Mouse (Mus musculus): ENCODE measurements around the gene Sobp. TPM values are rescaled to one million over a fixed set of nuclear protein-coding genes. Genes with fewer than 3 reads are reported as not detected.
A peak's percentile ranks its signal among the peaks of the same experiment; 100 is the strongest.

Gene Sobp
- total RNA-seq, 1 experiment from 2014 or later, result 4.4 TPM

GRCm38 (mm10) chr10:43158917-43159316 is 15.4 kb downstream of the Sobp start:
- DNase-seq, result no peak

GRCm38 (mm10) chr10:43155046-43155560 is 19.2 kb downstream of the Sobp start:
- peak; percentile 85 for DNase-seq

GRCm38 (mm10) chr10:43152643-43153042 is 21.7 kb downstream of the Sobp start:
- DNase-seq, result no peak

GRCm38 (mm10) chr10:43148456-43148855 is 25.9 kb downstream of the Sobp start:
- no peak for DNase-seq

GRCm38 (mm10) chr10:43143173-43143572 is 31.2 kb downstream of the Sobp start:
- no peak for DNase-seq

GRCm38 (mm10) chr10:43134027-43134426 is 40.3 kb downstream of the Sobp start:
- DNase-seq, result no peak

- DNase-seq, result no peak
Observed at GRCm38 (mm10) chr10:43128750-43129149, 45.6 kb downstream of the Sobp start.

GRCm38 (mm10) chr10:43124561-43124960 is 49.8 kb downstream of the Sobp start:
- DNase-seq, result no peak

GRCm38 (mm10) chr10:43124156-43124555 is 50.2 kb downstream of the Sobp start:
- DNase-seq, result no peak

GRCm38 (mm10) chr10:43123422-43123821 is 50.9 kb downstream of the Sobp start:
- DNase-seq, result no peak

- no peak for DNase-seq
Observed at GRCm38 (mm10) chr10:43120688-43121450, 53.5 kb downstream of the Sobp start.

GRCm38 (mm10) chr10:43116083-43116927 is 58.0 kb downstream of the Sobp start:
- DNase-seq, result no peak

- no peak for DNase-seq
Observed at GRCm38 (mm10) chr10:43112296-43112695, 62.0 kb downstream of the Sobp start.

- DNase-seq, result no peak
Observed at GRCm38 (mm10) chr10:43106616-43107015, 67.7 kb downstream of the Sobp start.

GRCm38 (mm10) chr10:43106196-43106595 is 68.1 kb downstream of the Sobp start:
- DNase-seq, result no peak

- no peak for DNase-seq
Observed at GRCm38 (mm10) chr10:43100513-43100912, 73.8 kb downstream of the Sobp start.

GRCm38 (mm10) chr10:43099229-43099628 is 75.1 kb downstream of the Sobp start:
- no peak for DNase-seq

- DNase-seq, result no peak
Observed at GRCm38 (mm10) chr10:43097755-43098154, 76.6 kb downstream of the Sobp start.

- no peak for DNase-seq
Observed at GRCm38 (mm10) chr10:43096614-43097013, 77.7 kb downstream of the Sobp start.

GRCm38 (mm10) chr10:43094537-43094936 is 79.8 kb downstream of the Sobp start:
- no peak for DNase-seq

- no peak for DNase-seq
Observed at GRCm38 (mm10) chr10:43093440-43093839, 80.9 kb downstream of the Sobp start.

- DNase-seq, result no peak
Observed at GRCm38 (mm10) chr10:43090040-43090439, 84.3 kb downstream of the Sobp start.

- DNase-seq, result no peak
Observed at GRCm38 (mm10) chr10:43087421-43087820, 86.9 kb downstream of the Sobp start.
